Mouse (Mus musculus): ENCODE measurements around the gene Sulf2. TPM values are rescaled to one million over a fixed set of nuclear protein-coding genes. Genes with fewer than 3 reads are reported as not detected.

The Sulf2 gene
- total and polyA plus RNA-seq, 3 experiments: not detected

- dilution Hi-C loops (cut with MboI; ENCODE audit: extremely low pct_ligation_motif_present, extremely low pct_unique_long_range_greater_than_20kb, low sequenced_read_pairs) (no loop called here), in situ Hi-C loops (cut with MboI; ENCODE audit: low pct_ligation_motif_present, low pct_unique_long_range_greater_than_20kb, low sequenced_read_pairs) (no loop called here)
- Histone ChIP-seq H3K4me2 (ENCODE audit: insufficient read depth, low read depth, poor library complexity, severe bottlenecking) (no peak overlapping the region), H3K79me2 (replicated peaks; ENCODE audit: control insufficient read depth, extremely low read depth, insufficient read depth, poor library complexity, severe bottlenecking) (no peaks in the 10 kb centered on the region), H3K27me3 (replicated peaks) (no peaks in the 10 kb centered on the region), H3K9me3 (replicated peaks; ENCODE audit: low read length) (no peaks in the 10 kb centered on the region), H3K27ac (ENCODE audit: insufficient read depth, low read depth) (no peak overlapping the region), H3K4me3 (replicated peaks in 1 of 3; ENCODE audit: low read depth in 2 of 3, low read length in 2 of 3, poor library complexity in 1 of 3) (no peak overlapping the region), H3K36me3 (replicated peaks in 1 of 2; ENCODE audit: control insufficient read depth in 1 of 2, insufficient read depth in 1 of 2, low read length in 1 of 2) (peaks cover 61 to 85% of the 10 kb centered on the region in 2 experiments), H3K9ac (ENCODE audit: insufficient read depth, low read depth) (no peak overlapping the region), H3K4me1 (ENCODE audit: control insufficient read depth in 1 of 2, insufficient read depth in 2 of 2) (peaks cover 0 to 12% of the 10 kb centered on the region in 2 experiments; a peak in 2 of 4 replicates)
- no peak for DNase-seq (ENCODE audit: extremely low read depth)
- no peak for TF ChIP-seq IRF4 (IDR thresholded peaks at IDR 0.05; ENCODE audit: low read depth, low read length)
- no peak for TF ChIP-seq ETS1 (conservative IDR thresholded peaks at IDR 0.05; ENCODE audit: low read depth, low read length)
- no peak for TF ChIP-seq CHD2 (IDR thresholded peaks at IDR 0.05; ENCODE audit: low read length)
Measured at GRCm38 (mm10) chr2:166069164-166069563, 86.3 kb downstream of the Sulf2 start.

- H3K36me3 ChIP-seq (replicated peaks in 1 of 2; ENCODE audit: control insufficient read depth in 1 of 2, insufficient read depth in 1 of 2, low read length in 1 of 2): peaks cover 68 to 90% of the 10 kb centered on the region in 2 experiments
Measured at GRCm38 (mm10) chr2:166068261-166068660, 87.2 kb downstream of the Sulf2 start.

GRCm38 (mm10) chr2:166066434-166066833 is 89.0 kb downstream of the Sulf2 start:
- Histone ChIP-seq H3K4me2 (ENCODE audit: insufficient read depth, low read depth, poor library complexity, severe bottlenecking) (no peak overlapping the region), H3K27ac (ENCODE audit: insufficient read depth, low read depth) (no peak overlapping the region)
- dilution Hi-C loops (cut with MboI; ENCODE audit: extremely low pct_ligation_motif_present, extremely low pct_unique_long_range_greater_than_20kb, low sequenced_read_pairs): no loop called here

More at GRCm38 (mm10) chr2:166068261-166068660, 87.2 kb downstream of the Sulf2 start:
- H3K9ac ChIP-seq (ENCODE audit: insufficient read depth, low read depth): no peak overlapping the region
- no peak overlapping the region for H3K4me3 ChIP-seq (replicated peaks in 1 of 3; ENCODE audit: low read depth in 2 of 3, low read length in 2 of 3, poor library complexity in 1 of 3)
- H3K27ac ChIP-seq (ENCODE audit: insufficient read depth, low read depth): no peak overlapping the region
- no peaks in the 10 kb centered on the region for H3K79me2 ChIP-seq (replicated peaks; ENCODE audit: control insufficient read depth, extremely low read depth, insufficient read depth, poor library complexity, severe bottlenecking)
- in situ Hi-C loops (cut with MboI; ENCODE audit: low pct_ligation_motif_present, low pct_unique_long_range_greater_than_20kb, low sequenced_read_pairs): no loop called here
- no peak for TF ChIP-seq CTCF (conservative IDR thresholded peaks at IDR 0.05 in 1 of 2, IDR thresholded peaks at IDR 0.05 in 1 of 2; ENCODE audit: low read depth in 2 of 2, low read length in 2 of 2)
- TF ChIP-seq E2F4 (IDR thresholded peaks at IDR 0.05; ENCODE audit: insufficient replicate concordance, low read depth, low read length): no peak
- TF ChIP-seq ZMIZ1 (IDR thresholded peaks at IDR 0.05; ENCODE audit: low read depth, low read length): no peak
- TF ChIP-seq NELFE (IDR thresholded peaks at IDR 0.05; ENCODE audit: low read depth, low read length): no peak
- no peak for TF ChIP-seq TBP (conservative IDR thresholded peaks at IDR 0.05; ENCODE audit: low read depth, low read length)
- no peak for TF ChIP-seq RAD21 (IDR thresholded peaks at IDR 0.05; ENCODE audit: low read depth, low read length)
- TF ChIP-seq ZNF384 (IDR thresholded peaks at IDR 0.05; ENCODE audit: low read depth, low read length): no peak
- TF ChIP-seq SIN3A (IDR thresholded peaks at IDR 0.05; ENCODE audit: low read length): no peak
- no peak for TF ChIP-seq HCFC1 (IDR thresholded peaks at IDR 0.05; ENCODE audit: low read depth, low read length)
- TF ChIP-seq JUND (conservative IDR thresholded peaks at IDR 0.05; ENCODE audit: low read depth, low read length): no peak
- H3K9me3 ChIP-seq (replicated peaks; ENCODE audit: low read length): no peaks in the 10 kb centered on the region
- no peak for DNase-seq (ENCODE audit: extremely low read depth)
- dilution Hi-C loops (cut with MboI; ENCODE audit: extremely low pct_ligation_motif_present, extremely low pct_unique_long_range_greater_than_20kb, low sequenced_read_pairs): no loop called here
- H3K4me1 ChIP-seq (ENCODE audit: control insufficient read depth in 1 of 2, insufficient read depth in 2 of 2): peaks cover 0 to 20% of the 10 kb centered on the region in 2 experiments; a peak in 2 of 4 replicates
- H3K4me2 ChIP-seq (ENCODE audit: insufficient read depth, low read depth, poor library complexity, severe bottlenecking): no peak overlapping the region
- H3K27me3 ChIP-seq (replicated peaks): no peaks in the 10 kb centered on the region

More at GRCm38 (mm10) chr2:166066434-166066833, 89.0 kb downstream of the Sulf2 start:
- Histone ChIP-seq H3K79me2 (replicated peaks; ENCODE audit: control insufficient read depth, extremely low read depth, insufficient read depth, poor library complexity, severe bottlenecking) (no peaks in the 10 kb centered on the region), H3K9me3 (replicated peaks; ENCODE audit: low read length) (no peaks in the 10 kb centered on the region), H3K27me3 (replicated peaks) (no peaks in the 10 kb centered on the region), H3K4me3 (replicated peaks in 1 of 3; ENCODE audit: low read depth in 2 of 3, low read length in 2 of 3, poor library complexity in 1 of 3) (no peak overlapping the region), H3K4me1 (ENCODE audit: control insufficient read depth in 1 of 2, insufficient read depth in 2 of 2) (peaks cover 0 to 20% of the 10 kb centered on the region in 2 experiments; a peak in 2 of 4 replicates), H3K9ac (ENCODE audit: insufficient read depth, low read depth) (no peak overlapping the region), H3K36me3 (replicated peaks in 1 of 2; ENCODE audit: control insufficient read depth in 1 of 2, insufficient read depth in 1 of 2, low read length in 1 of 2) (peaks cover 75 to 94% of the 10 kb centered on the region in 2 experiments)
- TF ChIP-seq MXI1 (IDR thresholded peaks at IDR 0.05; ENCODE audit: low read depth, low read length) (no peak), E2F4 (IDR thresholded peaks at IDR 0.05; ENCODE audit: insufficient replicate concordance, low read depth, low read length) (no peak), SMC3 (IDR thresholded peaks at IDR 0.05; ENCODE audit: low read depth, low read length) (no peak), ELF1 (IDR thresholded peaks at IDR 0.05; ENCODE audit: low read depth, low read length) (no peak), CHD2 (IDR thresholded peaks at IDR 0.05; ENCODE audit: low read length) (no peak), USF1 (IDR thresholded peaks at IDR 0.05; ENCODE audit: low read depth, low read length) (no peak), JUN (IDR thresholded peaks at IDR 0.05; ENCODE audit: insufficient read depth, low read depth, low read length) (no peak), RCOR1 (conservative IDR thresholded peaks at IDR 0.05; ENCODE audit: low read depth, low read length) (no peak), TCF12 (IDR thresholded peaks at IDR 0.05; ENCODE audit: low read depth, low read length) (no peak), MYC (IDR thresholded peaks at IDR 0.05; ENCODE audit: low read depth, low read length) (no peak), POLR2A (IDR thresholded peaks at IDR 0.05; ENCODE audit: low read depth, low read length) (no peak), NRF1 (IDR thresholded peaks at IDR 0.05; ENCODE audit: low read depth, low read length) (no peak), NELFE (IDR thresholded peaks at IDR 0.05; ENCODE audit: low read depth, low read length) (no peak), ZMIZ1 (IDR thresholded peaks at IDR 0.05; ENCODE audit: low read depth, low read length) (no peak), SIN3A (IDR thresholded peaks at IDR 0.05; ENCODE audit: low read length) (no peak), ETS1 (conservative IDR thresholded peaks at IDR 0.05; ENCODE audit: low read depth, low read length) (no peak), ZNF384 (IDR thresholded peaks at IDR 0.05; ENCODE audit: low read depth, low read length) (no peak), TBP (conservative IDR thresholded peaks at IDR 0.05; ENCODE audit: low read depth, low read length) (no peak), MAZ (IDR thresholded peaks at IDR 0.05; ENCODE audit: low read depth, low read length) (no peak)
- in situ Hi-C loops (cut with MboI; ENCODE audit: low pct_ligation_motif_present, low pct_unique_long_range_greater_than_20kb, low sequenced_read_pairs): no loop called here
- DNase-seq (ENCODE audit: extremely low read depth): no peak
